Mouse (Mus musculus) spleen, postnatal 14 days (tissue): ENCODE measurements around the gene Btrc.

ENCODE experiments used
- DNase-seq, 2 experiments: peaks; one replicate each; pipeline ENCODE4 v3.0.0; 2021 to 2022; ENCODE audit warnings: low spot score in 2 of 2

The Btrc gene

GRCm38 (mm10) chr19:45472691-45473520, 109.4 kb downstream of the Btrc start:
- peak in 1 of 2 experiments; percentile 29 for DNase-seq

- DNase-seq, result no peak
Measured at GRCm38 (mm10) chr19:45474686-45475085, 111.2 kb downstream of the Btrc start.

DNA sequence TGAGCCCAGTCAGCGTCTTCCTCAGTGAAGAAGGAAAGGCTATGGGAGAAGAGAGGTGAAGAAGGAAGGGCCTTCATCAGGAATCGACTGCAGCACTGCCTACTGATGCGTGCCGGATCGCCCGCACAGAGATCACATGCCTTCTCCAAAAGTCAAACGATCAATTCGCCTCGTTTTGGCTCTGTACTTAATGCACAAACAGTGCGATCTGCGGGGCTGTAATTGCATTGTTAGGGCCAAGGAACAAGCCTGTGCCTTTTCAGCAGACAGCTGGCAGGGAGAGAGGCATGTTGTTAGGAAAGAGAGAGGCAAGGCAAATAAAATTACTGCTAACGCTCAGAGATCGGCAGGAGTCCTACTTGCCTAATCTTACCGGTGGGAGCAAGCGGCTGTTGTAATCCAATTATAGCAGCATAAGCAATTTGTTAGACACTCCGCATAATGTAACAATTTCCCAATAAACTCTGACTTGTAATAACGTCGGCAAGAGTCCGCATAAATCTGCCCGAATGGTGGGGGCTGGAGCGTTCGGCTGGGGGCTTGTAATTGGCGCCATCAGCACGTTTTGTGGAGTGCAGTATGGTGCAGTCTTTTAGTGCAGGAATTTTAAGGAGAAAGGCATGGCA, 112.5 kb downstream of the Btrc start:
- no peak for DNase-seq

GRCm38 (mm10) chr19:45479548-45479947, 116.0 kb downstream of the Btrc start:
- no peak for DNase-seq

DNA sequence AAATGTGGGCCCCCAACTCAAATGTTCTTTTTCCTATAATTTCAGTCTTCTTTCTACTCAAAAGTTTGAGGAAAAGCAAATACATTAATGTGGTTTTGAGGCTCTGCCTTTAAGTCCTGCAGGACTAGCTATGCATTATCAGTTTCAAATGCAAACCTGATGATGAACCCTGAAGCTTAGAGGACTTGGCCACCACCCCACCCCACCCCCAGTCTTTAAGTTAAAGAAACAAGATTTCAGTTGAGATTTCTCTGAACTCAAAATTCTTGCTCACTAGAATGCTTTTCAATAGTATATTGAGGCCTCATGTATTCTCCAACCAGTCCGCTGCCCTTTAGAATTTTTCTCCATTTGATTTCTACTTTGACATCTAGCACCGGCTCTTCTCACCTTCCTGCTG, 117.0 kb downstream of the Btrc start:
- no peak for DNase-seq

GRCm38 (mm10) chr19:45480951-45481350, 117.4 kb downstream of the Btrc start:
- no peak for DNase-seq

DNA sequence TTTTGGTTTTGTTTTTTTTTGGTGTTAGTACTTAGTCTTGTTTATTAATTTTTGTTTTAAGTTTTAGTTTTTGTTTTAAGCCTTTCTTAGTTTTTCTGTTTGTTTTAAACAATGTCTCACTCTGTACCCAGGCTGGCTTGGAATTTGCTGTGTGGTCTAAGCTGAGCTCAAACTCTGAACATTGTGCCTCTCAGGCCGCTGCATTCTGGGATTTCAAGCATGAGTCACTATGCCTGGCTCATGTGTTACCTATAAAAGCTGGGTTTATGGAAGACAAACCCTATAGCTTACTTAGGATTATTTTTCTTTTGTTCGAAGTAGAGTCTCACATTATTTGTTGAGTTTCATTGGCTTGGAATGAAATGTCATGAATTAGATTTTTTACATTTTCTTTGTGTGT, 119.9 kb downstream of the Btrc start:
- no peak for DNase-seq

DNA sequence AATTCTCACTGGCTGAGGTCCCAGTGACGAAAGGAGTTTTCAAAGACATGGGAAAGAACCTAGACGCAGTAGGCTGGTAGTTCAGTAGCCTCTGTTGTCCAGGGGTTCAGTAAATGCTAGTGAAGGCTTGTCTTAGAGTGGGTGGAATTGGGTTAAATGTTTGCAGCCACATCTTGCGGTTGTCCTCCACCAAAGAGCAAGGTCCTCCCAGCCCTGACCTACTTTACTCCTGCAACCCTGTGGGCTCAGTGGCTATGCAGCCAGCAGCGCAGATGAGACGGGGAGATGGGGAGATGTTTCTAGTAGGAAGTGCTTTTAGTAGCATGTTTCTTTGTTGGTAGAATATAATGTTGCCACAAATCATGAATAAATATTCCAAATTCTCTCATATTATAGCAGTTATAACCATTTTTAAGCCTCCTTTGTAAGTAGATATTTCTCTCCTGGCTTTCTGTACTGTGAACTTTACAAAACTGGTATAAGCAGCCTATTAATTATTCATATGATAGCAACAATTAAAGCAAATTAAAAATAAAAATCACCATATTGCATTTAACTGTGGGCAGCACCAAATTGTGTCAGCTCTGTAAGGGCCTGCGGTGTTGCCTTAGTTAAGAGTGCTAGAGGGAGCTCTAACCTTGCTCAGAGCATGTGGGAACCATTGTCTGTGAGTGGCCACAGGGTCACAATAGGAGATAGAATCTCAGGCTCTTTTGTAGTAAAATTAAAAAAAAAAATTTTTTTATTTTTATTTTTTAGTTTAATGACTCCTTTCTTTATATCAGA, 122.9 kb downstream of the Btrc start:
- DNase-seq, result no peak

GRCm38 (mm10) chr19:45486992-45487387, 123.5 kb downstream of the Btrc start:
- DNase-seq, result no peak

DNA sequence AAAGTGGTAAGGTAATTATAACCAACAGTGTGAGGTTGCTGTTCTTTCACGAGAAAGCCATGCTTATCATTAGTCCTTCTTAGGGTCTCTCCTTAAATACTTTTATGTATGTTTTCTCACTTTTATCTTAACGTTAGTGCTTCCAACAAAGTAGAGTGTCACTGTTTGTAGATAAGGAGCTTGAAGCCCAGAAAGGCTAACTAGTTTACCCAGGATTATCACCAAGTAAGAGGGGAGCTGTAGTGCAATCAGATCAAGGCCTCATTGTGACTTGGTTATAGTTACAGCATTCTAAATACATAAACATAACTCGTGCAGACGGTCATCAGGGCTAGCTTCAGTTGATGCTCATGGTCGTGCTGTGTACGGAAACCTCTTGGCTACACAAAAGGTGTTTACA, 126.4 kb downstream of the Btrc start:
- no peak for DNase-seq

- no peak for DNase-seq
Measured at GRCm38 (mm10) chr19:45491246-45491645, 127.7 kb downstream of the Btrc start.

- no peak for DNase-seq
Measured at GRCm38 (mm10) chr19:45494121-45494775, 130.7 kb downstream of the Btrc start.

- no peak for DNase-seq
Measured at GRCm38 (mm10) chr19:45505446-45505845, 141.9 kb downstream of the Btrc start.

DNA sequence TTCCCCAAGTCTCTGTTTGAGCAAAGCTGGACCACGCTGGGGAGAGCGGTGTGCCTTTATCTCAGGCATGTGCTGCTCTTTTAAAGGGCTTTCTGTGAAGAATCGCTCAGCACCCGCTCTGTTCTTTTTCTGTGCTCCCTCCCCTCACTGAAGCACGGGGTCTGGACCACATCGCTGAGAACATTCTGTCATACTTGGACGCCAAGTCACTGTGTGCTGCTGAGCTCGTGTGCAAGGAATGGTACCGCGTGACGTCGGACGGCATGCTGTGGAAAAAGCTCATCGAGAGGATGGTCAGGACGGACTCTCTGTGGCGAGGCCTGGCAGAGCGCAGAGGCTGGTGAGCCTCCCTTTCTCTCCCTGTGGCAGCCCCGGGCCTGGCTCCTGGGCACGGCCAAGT, 144.0 kb downstream of the Btrc start:
- DNase-seq, result no peak

- no peak for DNase-seq
Measured at GRCm38 (mm10) chr19:45510680-45511079, 147.1 kb downstream of the Btrc start.

- no peak for DNase-seq
Measured at GRCm38 (mm10) chr19:45511406-45511805, 147.9 kb downstream of the Btrc start.

GRCm38 (mm10) chr19:45515341-45515740, 151.8 kb downstream of the Btrc start:
- no peak for DNase-seq

GRCm38 (mm10) chr19:45516264-45516663, 152.7 kb downstream of the Btrc start:
- no peak for DNase-seq

DNA sequence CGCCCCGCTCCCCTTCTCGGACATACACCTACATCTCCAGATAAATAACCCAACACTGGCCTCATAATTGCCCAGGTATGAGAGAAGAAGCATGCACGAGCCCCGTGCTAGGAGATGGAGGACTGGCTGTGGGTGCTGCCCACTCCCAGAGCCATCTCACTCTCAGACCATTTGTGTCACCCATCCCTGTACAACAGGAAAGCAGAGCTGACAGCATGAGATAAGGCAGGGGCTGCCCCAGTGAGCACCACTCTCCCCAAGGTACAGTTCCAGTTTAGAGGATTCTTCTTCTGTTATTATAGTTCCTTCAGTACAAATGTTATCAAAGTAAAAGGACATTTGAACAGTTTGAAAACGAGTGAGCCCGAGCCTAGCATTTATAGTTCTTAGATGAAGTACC, 163.8 kb downstream of the Btrc start:
- no peak for DNase-seq

DNA sequence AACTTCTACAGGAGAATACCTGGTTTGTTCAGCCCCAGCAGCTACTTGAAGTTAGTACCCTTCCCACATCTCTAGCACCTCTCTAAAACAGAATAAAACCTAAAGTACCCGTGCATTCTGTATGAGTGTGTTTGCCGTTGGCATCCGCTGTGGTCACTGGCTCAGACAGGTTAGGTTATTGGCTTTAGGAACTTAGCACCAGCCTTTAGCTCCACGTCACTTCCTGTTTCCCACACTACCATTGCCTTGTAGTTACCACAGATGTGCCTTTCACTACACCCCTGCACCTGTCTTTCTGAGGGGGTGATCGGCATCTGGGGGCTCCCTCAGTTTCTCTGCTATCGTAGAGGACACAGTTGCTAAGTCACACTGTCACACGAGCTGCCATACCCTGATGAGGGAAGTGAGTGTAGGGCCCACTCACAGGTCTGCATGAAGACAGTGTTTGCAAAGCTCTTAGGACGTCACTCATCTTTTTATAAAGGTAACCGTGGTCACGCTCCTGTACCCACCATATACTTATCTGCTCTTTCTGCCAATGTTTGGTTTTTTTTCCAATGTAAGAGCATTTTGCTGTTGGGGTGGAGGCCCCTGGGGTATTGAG, 164.5 kb downstream of the Btrc start:
- DNase-seq, result no peak

DNA sequence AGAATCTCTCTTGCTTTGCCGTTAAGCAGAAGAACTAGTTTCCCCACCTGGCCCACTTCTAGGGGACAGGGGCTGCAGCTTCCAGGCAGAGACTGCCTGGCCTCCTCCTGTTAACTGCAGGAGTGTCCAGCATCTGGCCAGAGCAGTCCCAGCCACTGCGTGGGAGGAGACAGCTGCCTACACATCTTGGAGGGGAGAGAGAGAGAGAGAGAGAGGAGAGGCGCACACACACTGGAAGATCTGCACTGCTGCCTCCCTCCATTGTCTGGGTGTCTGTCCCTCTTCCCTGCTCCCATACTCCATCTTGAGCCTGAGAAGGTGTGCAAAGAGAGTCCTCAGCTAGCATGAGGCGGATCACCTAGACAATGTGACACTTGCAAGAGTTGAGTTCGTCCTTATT, 165.8 kb downstream of the Btrc start:
- DNase-seq, result no peak
